Mouse (Mus musculus): ENCODE data around the gene Agpat2.

The Agpat2 gene

DNA sequence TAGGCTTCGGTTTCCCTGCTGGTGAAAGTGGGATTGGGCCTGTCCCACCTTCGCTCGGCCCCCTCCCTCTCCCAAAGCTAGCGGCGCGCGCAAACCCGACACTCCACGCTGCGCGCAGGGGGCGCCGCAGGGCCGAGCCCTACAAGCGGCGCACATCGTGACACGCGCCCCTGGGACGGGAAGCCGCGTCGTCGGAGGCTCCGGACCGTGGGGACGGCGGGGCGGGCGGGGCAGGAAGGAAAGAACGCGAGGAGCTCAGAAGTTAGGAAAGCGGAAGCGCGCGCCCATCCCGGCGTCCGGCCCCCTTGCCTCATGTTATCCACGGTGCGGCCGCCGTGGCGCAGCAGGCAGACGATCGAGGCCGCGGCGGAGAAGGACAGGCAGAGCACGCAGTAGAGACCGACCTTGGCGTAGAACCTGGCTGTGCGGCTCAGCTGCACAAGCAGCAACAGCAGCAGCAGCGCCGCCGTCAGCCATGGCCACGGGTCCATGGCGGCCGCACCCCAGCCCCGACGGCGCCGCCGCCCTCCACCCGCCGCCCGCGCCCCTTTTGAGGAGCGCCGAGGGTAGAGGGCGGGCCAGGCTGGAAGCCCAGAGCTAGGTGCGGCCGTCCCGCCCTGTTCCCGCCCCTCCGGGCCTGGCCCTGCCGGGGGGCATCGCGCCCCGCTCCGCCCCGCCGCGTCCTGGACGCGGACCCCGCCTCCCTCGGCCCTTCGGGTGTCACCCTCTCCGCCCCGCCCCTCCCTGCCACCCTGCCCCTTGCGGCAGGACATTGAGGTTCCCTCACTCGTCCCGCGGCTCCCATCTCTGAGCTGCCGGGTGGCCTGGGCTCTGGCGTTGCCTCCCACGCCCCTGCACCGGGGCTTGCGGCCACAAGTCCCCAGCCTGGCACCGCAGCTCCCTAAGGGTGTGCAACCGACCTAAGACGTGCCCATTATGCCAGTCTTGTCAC, at the start of gene Agpat2:
Gene Agpat2 (minus strand): TSS at position 698 of the 952 bp plus-strand sequence.
- peak; percentile 66 to 69 for DNase-seq (ENCODE audit: low spot score in 2 of 2)

DNA sequence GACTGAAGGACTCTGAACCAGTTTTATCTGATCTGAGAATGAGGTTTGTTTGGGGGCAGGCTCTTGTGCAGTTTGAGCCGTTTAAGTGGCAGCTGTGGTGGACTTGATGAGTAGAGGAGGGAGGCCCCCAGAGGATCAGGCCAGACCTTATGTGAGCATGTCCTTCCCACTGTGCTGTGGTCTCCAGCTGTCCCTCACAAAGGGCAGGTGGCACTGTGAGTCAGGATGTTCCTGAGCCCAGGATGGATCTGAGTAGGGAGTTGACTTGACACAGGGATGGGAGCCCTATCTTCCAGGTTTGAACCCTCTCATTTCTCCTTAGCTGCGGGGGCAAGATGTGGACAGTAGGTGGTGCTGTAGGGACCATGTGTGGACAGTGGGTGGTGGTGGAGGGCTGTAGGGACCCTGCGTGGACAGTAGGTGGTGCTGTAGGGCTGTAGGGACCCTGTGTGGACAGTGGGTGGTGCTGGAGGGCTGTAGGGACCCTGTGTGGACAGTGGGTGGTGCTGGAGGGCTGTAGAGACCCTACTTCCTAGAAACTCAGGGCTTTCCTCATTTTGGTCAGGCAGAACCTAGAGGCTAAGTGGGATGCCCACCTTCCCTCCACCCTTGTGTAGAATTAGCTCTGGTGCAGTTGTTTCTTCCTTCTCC, 42.6 kb upstream of the Agpat2 start:
- peak; percentile 81 to 84 for DNase-seq (ENCODE audit: low spot score in 2 of 2)

DNA sequence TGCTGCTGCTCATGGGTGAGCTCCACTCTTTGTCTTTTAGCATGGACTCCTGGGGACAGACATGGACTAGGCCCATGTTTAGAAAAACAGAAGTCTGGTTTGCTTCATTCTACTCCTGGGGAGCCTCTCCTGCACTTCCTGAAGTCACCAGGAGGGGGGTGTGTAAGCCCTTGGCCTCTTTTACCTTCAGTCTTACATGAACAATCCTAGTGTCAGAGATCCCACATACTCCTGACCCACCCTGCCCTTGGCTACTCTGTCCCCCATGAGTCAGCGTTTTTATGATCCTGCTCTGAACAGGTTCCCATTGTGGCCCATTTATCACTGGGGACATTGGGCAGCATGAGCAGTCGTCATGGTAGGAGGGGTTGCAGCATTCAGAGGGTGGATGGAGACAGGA, 39.7 kb upstream of the Agpat2 start:
- DNase-seq (ENCODE audit: low spot score in 2 of 2): peak; percentile 33 to 53

DNA sequence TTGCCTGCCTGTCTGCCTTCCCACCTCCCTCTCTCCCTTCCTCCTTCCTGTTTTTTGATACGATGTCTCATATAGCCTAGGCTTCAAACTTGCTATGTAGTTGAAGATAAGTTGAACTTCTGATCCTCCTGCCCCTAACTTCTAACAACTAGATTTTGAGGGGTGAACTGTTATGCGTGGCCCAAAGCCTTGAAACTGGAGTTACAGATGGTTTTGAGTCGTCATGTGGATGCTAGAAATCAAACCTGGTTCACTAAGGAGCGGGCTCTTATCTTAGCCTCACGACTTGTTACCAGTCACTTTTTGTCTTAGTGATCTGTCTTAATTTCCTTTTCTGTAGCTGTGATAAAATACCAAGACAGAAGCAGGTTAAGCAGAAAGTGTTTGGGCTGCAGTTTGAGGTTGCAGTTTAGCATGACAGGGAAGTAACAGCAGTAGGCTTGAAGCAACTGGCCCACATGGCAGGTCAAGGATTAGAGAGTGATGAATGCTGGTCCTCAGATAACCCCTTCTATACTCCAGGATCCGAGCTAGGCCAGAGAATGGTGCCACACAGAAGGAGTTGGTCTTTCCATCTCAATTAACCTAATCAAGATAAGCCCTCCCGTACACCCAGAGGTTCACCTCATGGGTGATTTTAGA, 36.9 kb upstream of the Agpat2 start:
- DNase-seq (ENCODE audit: low spot score in 2 of 2): no peak

DNA sequence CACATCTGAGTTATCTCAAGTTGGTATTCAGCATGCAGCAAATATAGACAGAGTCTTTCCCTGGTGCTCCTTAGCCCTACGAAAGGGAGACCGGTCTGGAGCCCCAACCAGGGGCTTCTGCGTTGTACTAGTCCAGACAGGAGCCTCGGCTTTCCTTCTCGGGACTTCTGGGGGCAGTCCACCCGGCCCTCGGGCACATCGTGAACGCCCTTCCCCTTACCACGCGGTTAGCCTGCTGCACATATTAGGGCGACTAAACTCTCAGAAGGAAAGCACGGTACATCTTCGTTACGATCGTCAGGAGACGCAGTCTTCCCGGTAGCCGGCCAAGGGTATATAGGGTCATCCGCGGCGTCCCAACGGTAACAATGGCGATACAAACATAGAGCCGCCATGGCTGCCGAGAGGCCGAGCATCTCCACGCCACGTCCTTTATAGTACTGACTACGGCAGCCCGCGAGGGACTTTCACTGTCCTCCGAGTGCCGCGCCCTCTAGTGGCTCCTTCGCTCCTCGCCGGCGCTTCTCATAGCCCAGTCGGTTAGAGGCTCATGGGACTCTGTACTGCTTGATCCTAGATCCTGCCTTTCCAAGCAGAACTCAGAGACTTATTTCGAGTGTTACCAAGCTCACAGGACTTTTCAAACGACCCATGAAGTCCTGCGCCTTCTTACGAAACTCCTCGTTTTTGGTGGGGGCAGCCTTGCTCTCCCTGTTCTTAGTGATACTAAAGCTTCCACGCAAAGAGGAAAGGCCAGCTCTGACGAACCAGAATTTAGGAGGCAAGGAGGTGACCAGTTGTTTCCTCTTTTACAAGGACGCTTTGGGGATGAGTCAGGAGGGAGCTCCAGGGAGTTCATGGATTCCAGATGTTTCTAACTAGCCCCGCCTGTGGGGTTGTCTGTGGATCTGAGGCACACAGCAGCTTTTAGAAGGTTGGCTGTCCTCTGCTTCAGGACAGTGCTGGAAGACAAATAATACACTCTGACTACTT, 35.9 kb upstream of the Agpat2 start:
- peak; percentile 92 to 95 for DNase-seq (ENCODE audit: low spot score in 2 of 2)

GRCm38 (mm10) chr2:26639083-26639482, 34.9 kb upstream of the Agpat2 start:
- DNase-seq (ENCODE audit: low spot score in 2 of 2): peak; percentile 67 to 72

DNA sequence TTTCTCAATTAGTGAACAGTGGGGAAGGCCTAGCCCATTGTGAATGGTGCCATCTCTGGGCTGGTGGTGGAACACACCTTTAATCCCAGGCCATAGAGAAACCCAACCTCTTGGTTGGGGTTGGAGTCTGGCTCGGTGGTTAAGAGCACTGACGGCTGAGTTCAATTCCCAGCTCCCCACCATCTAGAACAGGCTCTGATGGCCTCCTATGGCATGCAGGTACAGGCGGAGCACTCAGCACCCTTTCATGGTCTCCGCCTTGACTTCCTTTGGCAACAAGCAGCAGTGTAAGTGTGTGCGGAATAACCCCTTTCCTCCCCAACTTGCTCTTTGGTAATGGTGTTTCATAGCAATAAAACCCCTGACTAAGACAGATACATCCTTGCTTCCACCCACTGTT, 34.4 kb upstream of the Agpat2 start:
- no peak for DNase-seq (ENCODE audit: low spot score in 2 of 2)

GRCm38 (mm10) chr2:26638039-26638438, 33.8 kb upstream of the Agpat2 start:
- no peak for DNase-seq (ENCODE audit: low spot score in 2 of 2)

DNA sequence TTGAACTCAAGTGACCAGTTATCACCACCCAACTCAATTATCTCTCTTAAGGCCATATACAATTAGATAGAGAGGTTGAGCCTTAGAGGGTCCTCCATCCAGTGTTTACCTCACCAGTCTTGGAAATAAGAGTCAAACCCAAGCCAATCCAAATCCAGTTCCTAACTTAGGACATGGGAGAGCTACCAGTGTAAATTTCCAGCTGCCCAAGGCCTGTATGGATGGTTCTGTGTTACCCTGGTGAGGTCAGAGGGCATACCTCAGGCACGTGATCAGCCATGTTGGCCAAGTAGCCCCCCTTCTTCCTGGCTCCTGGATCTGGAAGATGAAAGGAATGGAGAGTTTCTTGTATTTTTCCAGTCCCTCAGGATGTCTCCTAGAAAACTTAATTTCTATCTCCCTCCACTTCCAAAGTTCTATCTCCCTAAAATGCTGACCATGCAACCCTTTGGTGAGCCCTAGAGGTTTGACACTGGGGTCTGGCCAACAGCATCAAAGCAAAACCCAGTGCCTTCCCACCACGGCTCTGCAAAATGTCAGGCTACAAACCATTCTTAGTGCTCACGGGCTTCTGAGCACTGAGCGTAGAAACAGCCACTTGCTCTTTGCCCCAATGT, 33.2 kb upstream of the Agpat2 start:
- no peak for DNase-seq (ENCODE audit: low spot score in 2 of 2)

DNA sequence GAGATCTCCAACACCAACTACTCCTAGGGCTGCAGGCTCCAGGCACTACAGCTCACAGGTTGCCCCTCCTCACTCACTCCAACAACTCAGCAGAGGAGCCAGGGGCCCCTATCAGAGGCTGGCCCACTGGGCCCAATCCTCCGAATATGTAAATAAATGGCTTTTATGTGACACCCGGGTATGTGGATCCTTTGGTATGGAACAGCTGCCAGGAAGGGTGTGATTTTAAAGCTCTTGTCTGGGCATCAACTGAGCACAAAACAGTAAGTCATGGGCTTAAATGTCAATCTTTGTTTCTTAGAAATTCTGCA, 32.1 kb upstream of the Agpat2 start:
- no peak for DNase-seq (ENCODE audit: low spot score in 2 of 2)

DNA sequence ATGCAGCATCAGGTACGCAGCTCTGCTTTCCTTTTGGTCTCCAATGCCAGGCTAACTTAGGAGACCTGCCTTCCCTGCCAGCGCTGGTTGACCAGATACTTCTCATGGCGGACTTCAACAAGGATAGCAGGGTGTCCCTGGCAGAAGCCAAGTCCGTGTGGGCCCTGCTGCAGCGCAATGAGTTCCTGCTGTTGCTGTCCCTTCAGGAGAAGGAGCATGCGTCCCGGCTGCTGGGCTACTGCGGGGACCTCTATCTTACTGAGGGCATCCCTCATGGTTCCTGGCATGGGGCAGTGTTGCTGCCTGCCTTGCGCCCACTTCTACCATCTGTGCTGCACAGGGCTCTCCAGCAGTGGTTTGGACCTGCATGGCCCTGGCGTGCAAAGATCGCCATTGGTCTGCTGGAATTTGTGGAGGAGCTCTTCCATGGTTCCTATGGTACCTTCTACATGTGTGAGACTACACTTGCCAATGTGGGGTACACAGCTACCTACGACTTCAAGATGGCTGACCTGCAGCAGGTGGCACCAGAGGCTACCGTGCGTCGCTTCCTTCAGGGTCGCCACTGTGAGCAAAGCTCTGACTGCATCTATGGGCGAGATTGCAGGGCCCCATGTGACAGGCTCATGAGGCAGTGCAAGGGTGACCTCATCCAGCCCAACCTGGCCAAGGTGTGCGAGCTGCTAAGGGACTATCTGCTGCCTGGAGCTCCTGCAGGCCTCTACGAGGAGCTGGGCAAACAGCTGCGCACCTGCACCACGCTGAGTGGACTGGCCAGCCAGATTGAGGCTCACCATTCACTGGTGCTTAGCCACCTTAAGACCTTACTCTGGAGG, 31.5 kb upstream of the Agpat2 start:
- DNase-seq (ENCODE audit: low spot score in 2 of 2): no peak

DNA sequence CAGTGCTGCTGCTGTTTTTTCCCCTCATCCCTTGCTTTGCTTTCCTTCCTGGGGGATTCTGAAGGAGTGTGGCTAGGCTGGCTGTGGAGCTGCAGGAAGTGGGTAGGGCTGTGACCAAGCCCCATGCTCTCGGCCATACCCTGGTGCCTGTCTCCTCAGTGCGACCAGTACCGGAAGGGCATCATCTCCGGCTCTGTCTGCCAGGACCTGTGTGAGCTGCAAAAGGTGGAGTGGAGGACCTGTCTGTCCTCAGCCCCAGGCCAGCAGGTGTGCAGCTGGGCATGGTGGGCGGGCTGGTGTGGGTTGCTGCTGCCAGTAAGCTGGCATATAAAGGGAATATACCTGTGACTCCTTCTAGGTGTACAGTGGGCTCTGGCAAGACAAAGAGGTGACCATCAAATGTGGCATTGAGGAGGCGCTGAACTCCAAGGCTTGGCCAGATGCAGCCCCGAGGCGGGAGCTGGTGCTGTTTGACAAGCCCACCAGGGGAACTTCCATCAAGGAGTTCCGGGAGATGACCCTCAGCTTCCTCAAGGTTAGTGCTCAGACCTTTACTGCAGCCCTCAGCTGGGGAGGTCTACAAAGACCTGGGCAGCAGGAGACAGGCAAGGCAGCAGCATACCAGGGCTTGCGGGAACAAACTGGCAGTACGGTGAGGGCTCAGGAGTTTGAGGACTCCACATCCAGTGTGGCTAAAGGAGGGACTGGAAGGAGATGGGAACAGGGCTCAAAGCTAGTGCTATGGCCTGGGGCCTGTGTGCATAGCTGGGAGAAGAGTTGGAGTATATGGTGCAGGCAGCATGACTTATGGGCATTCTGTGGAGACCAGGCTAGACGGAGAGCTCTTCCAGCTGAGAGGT, 30.6 kb upstream of the Agpat2 start:
- peak; percentile 28 to 40 for DNase-seq (ENCODE audit: low spot score in 2 of 2)

GRCm38 (mm10) chr2:26633953-26634530, 29.8 kb upstream of the Agpat2 start:
- no peak for DNase-seq (ENCODE audit: low spot score in 2 of 2)

DNA sequence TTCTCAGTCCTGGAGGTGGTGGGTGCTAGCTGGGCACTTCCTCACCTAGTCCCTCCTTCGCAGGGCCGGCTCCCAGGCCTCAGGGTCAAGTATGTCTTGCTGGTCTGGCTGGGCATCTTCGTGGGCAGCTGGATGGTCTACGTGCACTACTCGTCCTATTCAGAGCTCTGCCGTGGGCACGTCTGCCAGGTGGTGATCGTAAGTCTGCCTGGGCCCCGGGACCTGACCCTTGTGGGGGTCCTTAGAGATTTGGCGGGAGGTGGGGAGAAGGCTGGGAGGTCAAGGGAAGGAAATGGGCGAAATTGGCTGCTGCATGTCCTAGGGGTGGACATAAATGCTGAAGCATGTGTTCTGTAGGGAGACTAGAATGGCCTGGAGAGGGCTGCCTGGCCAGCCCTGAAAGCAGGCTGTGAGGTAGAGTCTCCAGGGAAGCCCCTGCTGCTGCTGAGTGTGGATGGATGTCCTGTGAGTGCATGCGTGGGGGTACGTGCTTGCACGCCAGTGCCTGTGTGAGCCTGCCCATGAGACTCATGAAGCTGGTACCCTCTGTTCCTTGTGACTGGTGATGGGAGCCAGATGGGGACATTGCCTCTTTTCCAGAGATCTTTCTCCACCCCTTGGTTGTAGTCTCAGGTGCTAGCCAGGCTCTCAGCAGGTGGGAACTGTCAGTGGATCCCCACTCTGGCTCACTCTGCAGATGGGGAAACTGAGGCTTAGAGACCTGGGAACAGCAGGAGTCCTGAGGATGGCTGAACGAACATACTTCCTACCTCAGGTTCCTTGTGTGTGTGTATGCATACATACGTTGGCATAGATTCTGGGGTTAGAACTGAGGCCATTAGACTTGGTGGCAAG, 28.6 kb upstream of the Agpat2 start:
- DNase-seq (ENCODE audit: low spot score in 2 of 2): no peak

- DNase-seq (ENCODE audit: low spot score in 2 of 2): no peak
Measured at GRCm38 (mm10) chr2:26628792-26629437, 24.7 kb upstream of the Agpat2 start.

GRCm38 (mm10) chr2:26627921-26628739, 23.9 kb upstream of the Agpat2 start, which contains the start of gene Fam69b:
Gene Fam69b (plus strand): TSS chr2:26628457.
- peak; percentile 35 to 37 for DNase-seq (ENCODE audit: low spot score in 2 of 2)
